Mouse (Mus musculus) bone marrow macrophage, adult 2 months (primary cell): ENCODE measurements around the gene Adcy9. TPM values are rescaled to one million over a fixed set of nuclear protein-coding genes. Genes with fewer than 3 reads are reported as not detected.
A peak's percentile ranks its signal among the peaks of the same experiment; 100 is the strongest.

Experiments used
- H3K27ac ChIP-seq: 2 replicates; pipeline ENCODE4 v1.5.1; 2012; ENCODE audit warnings: low read depth, low read length; ENCODE audit not compliant: insufficient read depth
- H3K4me1 ChIP-seq: 2 replicates; pipeline ENCODE4 v1.6.1; 2012; ENCODE audit warnings: low read length; ENCODE audit not compliant: control insufficient read depth, insufficient read depth
- H3K4me3 ChIP-seq: 2 replicates; pipeline ENCODE4 v1.5.1; 2012; ENCODE audit warnings: mild to moderate bottlenecking, low read length, moderate library complexity; ENCODE audit not compliant: insufficient read depth
- CTCF ChIP-seq: IDR thresholded peaks from 2 replicates; pipeline ENCODE4 v1.5.1; 2012; ENCODE audit warnings: low read depth, mild to moderate bottlenecking, low read length, moderate library complexity
- POLR2A ChIP-seq: IDR thresholded peaks from 2 replicates; pipeline ENCODE4 v1.6.1; 2012; ENCODE audit warnings: mild to moderate bottlenecking, low read depth, low read length, borderline replicate concordance
- polyA plus RNA-seq: library from polyadenylated mRNA; stranded (reverse); fragments of >200 nt; gene quantifications from 2 replicates; pipeline ENCODE4 v1.2.4, GENCODE M21; 2012; ENCODE audit not compliant: missing spikeins, insufficient read depth, insufficient read length

Adcy9 gene
- polyA plus RNA-seq, result 8.2 and 10.5 TPM in 2 replicates

- H3K27ac ChIP-seq, result peak within 1 kb of the TSS; percentile 63
- peaks cover 42% of the 10 kb centered on the region for H3K4me1 ChIP-seq
- H3K4me3 ChIP-seq, result peak within 1 kb of the TSS; percentile 81
- no peak for TF ChIP-seq POLR2A
- no peak for TF ChIP-seq CTCF
Measured at GRCm38 (mm10) chr16:4420298-4421054, at the start of gene Adcy9. Adcy9 (minus strand) TSS chr16:4420498.

- Histone ChIP-seq H3K4me3 (no peak overlapping the region), H3K27ac (no peak overlapping the region), H3K4me1 (peaks cover 40% of the 10 kb centered on the region)
- no peak for TF ChIP-seq POLR2A
- 0 out of 2 replicates have a peak, but pooled peaks have one; percentile 14 for TF ChIP-seq CTCF
Measured at GRCm38 (mm10) chr16:4469599-4470352, 49.5 kb upstream of the Adcy9 start.

- H3K27ac ChIP-seq, result peak overlapping the region; percentile 88
- H3K4me1 ChIP-seq, result peaks cover 23% of the 10 kb centered on the region
- TF ChIP-seq POLR2A (no peak), CTCF (no peak)
- peak overlapping the region; percentile 8 for H3K4me3 ChIP-seq
Measured at GRCm38 (mm10) chr16:4464529-4465089, 44.3 kb upstream of the Adcy9 start.

GRCm38 (mm10) chr16:4457927-4458326, 37.6 kb upstream of the Adcy9 start:
- no peak for TF ChIP-seq POLR2A
- TF ChIP-seq CTCF, result no peak
- no peak overlapping the region for H3K4me3 ChIP-seq
- H3K27ac ChIP-seq, result no peak overlapping the region

GRCm38 (mm10) chr16:4456391-4456790, 36.1 kb upstream of the Adcy9 start:
- no peak overlapping the region for H3K4me3 ChIP-seq

More at GRCm38 (mm10) chr16:4457927-4458326, 37.6 kb upstream of the Adcy9 start:
- H3K4me1 ChIP-seq, result peaks cover 32% of the 10 kb centered on the region

GRCm38 (mm10) chr16:4455693-4456092, 35.4 kb upstream of the Adcy9 start:
- H3K27ac ChIP-seq, result peak overlapping the region; percentile 34; the same call in 1 of the 2 replicates
- H3K4me3 ChIP-seq, result no peak overlapping the region
- peaks cover 32% of the 10 kb centered on the region for H3K4me1 ChIP-seq
- no peak for TF ChIP-seq POLR2A
- no peak for TF ChIP-seq CTCF

More at GRCm38 (mm10) chr16:4456391-4456790, 36.1 kb upstream of the Adcy9 start:
- TF ChIP-seq CTCF (no peak), POLR2A (no peak)
- Histone ChIP-seq H3K4me1 (peaks cover 32% of the 10 kb centered on the region), H3K27ac (no peak overlapping the region)

- TF ChIP-seq POLR2A (no peak), CTCF (no peak)
- H3K27ac ChIP-seq, result no peak overlapping the region
- H3K4me3 ChIP-seq, result no peak overlapping the region
- peaks cover 32% of the 10 kb centered on the region for H3K4me1 ChIP-seq
Measured at GRCm38 (mm10) chr16:4454563-4454962, 34.3 kb upstream of the Adcy9 start.

- no peak for TF ChIP-seq CTCF
- Histone ChIP-seq H3K4me1 (no peaks in the 10 kb centered on the region), H3K27ac (no peak overlapping the region), H3K4me3 (no peak overlapping the region)
Measured at GRCm38 (mm10) chr16:4449418-4449817, 29.1 kb upstream of the Adcy9 start.

GRCm38 (mm10) chr16:4448235-4448634, 27.9 kb upstream of the Adcy9 start:
- TF ChIP-seq POLR2A (no peak), CTCF (no peak)
- H3K4me3 ChIP-seq, result no peak overlapping the region
- no peak overlapping the region for H3K27ac ChIP-seq
- no peaks in the 10 kb centered on the region for H3K4me1 ChIP-seq

- TF ChIP-seq CTCF (no peak), POLR2A (no peak)
- Histone ChIP-seq H3K4me3 (no peak overlapping the region), H3K4me1 (no peaks in the 10 kb centered on the region), H3K27ac (no peak overlapping the region)
Measured at GRCm38 (mm10) chr16:4446395-4446794, 26.1 kb upstream of the Adcy9 start.
